Mouse (Mus musculus): ENCODE results near the gene Pitx2.

DNA sequence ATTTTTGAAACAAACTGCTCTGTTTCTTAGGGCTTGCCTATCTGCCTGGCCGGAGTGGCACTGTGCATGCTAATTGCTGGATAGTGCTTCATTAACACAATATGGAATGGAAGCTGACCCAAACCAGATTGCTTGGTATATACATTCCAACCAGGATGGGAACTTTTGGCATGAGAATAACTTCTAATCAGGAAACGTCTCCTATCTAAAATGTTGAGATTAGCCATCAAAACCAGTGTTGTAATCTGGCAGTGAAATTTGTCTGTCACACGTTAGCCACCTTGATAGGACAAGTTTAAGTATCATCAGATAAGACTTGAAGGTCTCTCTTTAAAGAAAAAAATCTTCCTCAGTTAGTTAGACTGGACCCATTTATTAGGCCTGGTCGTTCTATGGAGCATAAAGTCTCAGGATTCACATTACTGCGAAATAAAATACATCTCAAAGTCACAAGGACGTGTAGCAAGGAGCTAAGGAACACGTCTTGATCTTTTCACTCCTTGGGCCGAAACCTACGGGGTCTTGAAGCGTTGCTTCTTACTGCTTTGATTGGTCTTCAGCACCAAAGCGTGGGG, 2.1 kb downstream of the Pitx2 start:
- TF ChIP-seq CTCF (IDR thresholded peaks at IDR 0.05; ENCODE audit: control insufficient read depth, insufficient read depth, low read length) (no peak), POLR2A (IDR thresholded peaks at IDR 0.05; ENCODE audit: borderline replicate concordance, control insufficient read depth, low read depth, low read length) (no peak)

Measured in bone marrow, adult 2 months (tissue).